Mouse (Mus musculus): ENCODE data around the gene Trak1.

DNA sequence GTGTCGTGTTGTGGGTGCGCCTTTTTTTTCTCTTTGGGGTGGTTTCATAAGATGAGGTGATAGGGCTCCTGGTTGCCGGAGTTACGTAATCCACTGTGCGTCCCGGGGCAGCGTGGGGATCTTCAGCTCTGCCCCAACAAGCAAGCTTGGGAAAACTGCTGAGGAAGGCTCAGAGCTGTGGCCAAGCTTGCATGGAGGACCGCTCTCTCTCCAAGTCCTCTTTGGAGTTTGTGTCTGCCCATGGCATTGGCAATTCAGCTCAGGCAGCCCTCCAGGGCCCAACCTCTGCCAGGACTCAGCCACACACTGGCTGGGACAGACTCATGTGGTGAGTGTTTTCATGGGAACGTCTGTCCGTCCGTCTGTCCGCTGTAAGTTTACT lies 69.6 kb downstream of the Trak1 start:
- no peak for TF ChIP-seq ZC3H11A (IDR thresholded peaks at IDR 0.05; ENCODE audit: borderline replicate concordance, low read depth, low read length)
- TF ChIP-seq CHD2 (IDR thresholded peaks at IDR 0.05; ENCODE audit: low read depth, low read length): no peak
- no peak for TF ChIP-seq HCFC1 (IDR thresholded peaks at IDR 0.05; ENCODE audit: borderline replicate concordance, insufficient read depth, low read length)
- TF ChIP-seq ZNF384 (IDR thresholded peaks at IDR 0.05; ENCODE audit: low read depth, low read length): no peak
- TF ChIP-seq MAFK (IDR thresholded peaks at IDR 0.05; ENCODE audit: insufficient read depth, low read depth, low read length): no peak

Measured in ES-E14 (cell line).